Mouse (Mus musculus) bone marrow macrophage, adult 2 months (primary cell): ENCODE data around the gene Sec24b.

ENCODE experiments used
- CTCF ChIP-seq: IDR thresholded peaks from 2 replicates; pipeline ENCODE4 v1.5.1; 2012; ENCODE audit warnings: low read depth, mild to moderate bottlenecking, low read length, moderate library complexity
- POLR2A ChIP-seq: IDR thresholded peaks from 2 replicates; pipeline ENCODE4 v1.6.1; 2012; ENCODE audit warnings: mild to moderate bottlenecking, low read depth, low read length, borderline replicate concordance

DNA sequence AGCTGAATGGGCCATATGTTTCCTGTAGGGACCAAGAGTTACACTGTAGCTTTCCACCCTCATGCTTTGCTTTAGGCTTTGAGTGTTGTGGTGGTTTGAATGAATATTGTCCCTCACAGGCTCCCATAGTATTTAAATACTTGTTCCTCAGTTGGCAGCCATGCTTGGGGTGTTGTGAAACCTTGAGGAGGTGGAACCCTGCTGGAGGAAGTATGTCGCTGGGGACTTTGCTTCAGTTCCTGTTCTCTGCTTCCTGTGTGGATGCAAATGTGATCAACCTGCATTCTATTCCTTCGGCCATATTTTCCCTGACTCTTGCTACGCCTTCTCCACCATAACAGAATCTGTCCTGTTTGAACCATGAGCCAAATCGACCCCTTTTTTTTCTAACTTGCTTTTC lies 108.1 kb downstream of the Sec24b start:
- TF ChIP-seq CTCF (no peak), POLR2A (no peak)
